Mouse (Mus musculus) heart, adult 11 months (tissue): ENCODE measurements around the gene Sp110.
A peak's percentile ranks its signal among the peaks of the same experiment; 100 is the strongest.
"Not testable (repeated sequence)": the region's sequence is repeated elsewhere in the genome, so short reads cannot be mapped to it uniquely, and the experiment has no call there.

ENCODE experiments used
- DNase-seq: peaks from one replicate; pipeline ENCODE4 v3.0.0; 2022

Gene Sp110

DNA sequence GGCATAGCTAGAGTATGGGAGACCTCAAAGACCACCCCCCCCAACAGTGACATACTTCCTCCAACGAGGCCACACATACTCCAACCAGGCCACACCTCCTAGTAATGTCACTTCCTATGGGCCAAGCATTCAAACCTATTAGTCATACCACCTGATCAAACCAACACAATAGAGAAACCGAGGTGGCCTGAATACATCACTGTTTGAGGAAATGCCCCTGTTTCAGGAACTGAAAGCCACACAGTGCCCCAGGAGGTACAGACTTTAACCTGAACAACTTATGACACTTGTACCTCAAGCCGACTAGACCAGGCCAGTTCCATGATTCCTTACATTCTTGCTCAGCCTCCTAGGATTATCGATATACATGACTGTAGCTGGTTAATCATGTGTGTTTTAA lies 54.8 kb downstream of the Sp110 start:
- not testable (repeated sequence) for DNase-seq

DNA sequence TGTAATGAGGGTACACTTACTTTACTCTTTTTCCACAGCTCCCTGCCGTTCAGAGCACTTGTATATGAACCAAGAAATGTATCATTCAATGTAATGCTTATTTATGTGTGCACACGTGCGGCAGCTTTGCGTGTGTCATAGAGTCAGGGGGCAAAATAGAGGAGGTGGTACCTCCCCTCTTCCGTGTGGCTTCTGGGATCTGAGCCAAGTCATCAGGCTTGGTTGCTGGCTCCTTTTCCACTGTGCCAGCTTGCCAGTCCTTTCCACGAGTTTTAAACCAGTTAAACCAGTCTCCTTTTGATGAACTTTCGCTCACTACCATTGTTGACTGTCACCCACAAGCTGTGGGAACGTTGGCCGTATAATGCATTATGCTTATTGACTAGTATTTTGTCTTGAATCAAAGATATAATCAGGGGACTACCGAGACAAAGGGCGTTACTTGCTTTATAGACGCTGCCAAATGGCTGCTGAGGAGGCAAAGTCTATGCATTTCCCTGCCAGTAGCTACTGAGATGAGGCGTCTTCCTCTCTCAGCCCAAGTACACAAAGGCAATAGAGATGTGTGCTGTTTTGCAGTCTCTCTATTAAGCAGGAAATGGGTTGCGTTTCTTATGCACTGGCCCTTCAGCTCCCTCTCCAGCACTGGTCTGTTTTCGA lies 70.0 kb downstream of the Sp110 start:
- peak; percentile 93 for DNase-seq
